Mouse (Mus musculus): ENCODE measurements around the gene Orc6. TPM values are rescaled to one million over a fixed set of nuclear protein-coding genes. Genes with fewer than 3 reads are reported as not detected.

Orc6 gene
- polyA plus RNA-seq, 1 experiment from 2014 or later = 83.4 TPM

GRCm38 (mm10) chr8:85353287-85353686, 53.9 kb downstream of the Orc6 start:
- H3K4me1 ChIP-seq (replicated peaks; ENCODE audit: control insufficient read depth, insufficient read depth, low read length) = no peaks in the 10 kb centered on the region
- H3K9me3 ChIP-seq (ENCODE audit: control insufficient read depth, low read length) = no peaks in the 10 kb centered on the region
- no peak overlapping the region for H3K27ac ChIP-seq (ENCODE audit: low read length)
- ATAC-seq = no peak
- no peak overlapping the region for H3K4me3 ChIP-seq (replicated peaks; ENCODE audit: low read length)
- WGBS = 82% methylated on average over 4 of the region's 4 CpGs
- H3K27me3 ChIP-seq (replicated peaks; ENCODE audit: control insufficient read depth, insufficient read depth, low read length) = no peaks in the 10 kb centered on the region
- H3K36me3 ChIP-seq (ENCODE audit: control insufficient read depth, insufficient read depth) = no peaks in the 10 kb centered on the region
- no peak overlapping the region for H3K4me2 ChIP-seq (ENCODE audit: low read length)
- H3K9ac ChIP-seq (replicated peaks; ENCODE audit: low read depth, low read length) = no peak overlapping the region

Other genes with a start within 250 kb of the Orc6 start
- gene Fbxw9, start 239.6 kb upstream of the Orc6 start, polyA plus RNA-seq (2015; fragmentation: Nextera tagmentation; extraction: Ambion mirVana) = 61.7 and 78.3 TPM in 2 replicates
- 0.84 TPM in 1 of 2 replicates, not detected in the other for gene Gm5741, start 231.7 kb upstream of the Orc6 start, polyA plus RNA-seq (2015; fragmentation: Nextera tagmentation; extraction: Ambion mirVana)
- gene Dhps, start 227.9 kb upstream of the Orc6 start, polyA plus RNA-seq (2015; fragmentation: Nextera tagmentation; extraction: Ambion mirVana) = 87.2 and 98.7 TPM in 2 replicates
- 129 and 133 TPM in 2 replicates for gene Wdr83os, start 218.9 kb upstream of the Orc6 start, polyA plus RNA-seq (2015; fragmentation: Nextera tagmentation; extraction: Ambion mirVana)
- 53.1 and 61.1 TPM in 2 replicates for gene Wdr83, start 218.3 kb upstream of the Orc6 start, polyA plus RNA-seq (2015; fragmentation: Nextera tagmentation; extraction: Ambion mirVana)
- gene Man2b1, start 216.4 kb upstream of the Orc6 start, polyA plus RNA-seq (2015; fragmentation: Nextera tagmentation; extraction: Ambion mirVana) = 15.6 and 17.7 TPM in 2 replicates
- gene Zfp791, start 176.5 kb upstream of the Orc6 start, polyA plus RNA-seq (2015; fragmentation: Nextera tagmentation; extraction: Ambion mirVana) = 3.4 and 3.8 TPM in 2 replicates
- gene Cks1brt, start 147.7 kb upstream of the Orc6 start, polyA plus RNA-seq (2015; fragmentation: Nextera tagmentation; extraction: Ambion mirVana) = not detected in 2 replicates
- gene Olfr371, start 73.6 kb upstream of the Orc6 start, polyA plus RNA-seq (2015; fragmentation: Nextera tagmentation; extraction: Ambion mirVana) = not detected in 2 replicates
- 202 and 223 TPM in 2 replicates for gene Vps35, start 170 bp downstream of the Orc6 start, polyA plus RNA-seq (2015; fragmentation: Nextera tagmentation; extraction: Ambion mirVana)
- 0.12 and 0.15 TPM in 2 replicates for gene Mylk3, start 86.7 kb downstream of the Orc6 start, polyA plus RNA-seq (2015; fragmentation: Nextera tagmentation; extraction: Ambion mirVana)
- 71.5 and 83.9 TPM in 2 replicates for gene 4921524J17Rik, start 133.2 kb downstream of the Orc6 start, polyA plus RNA-seq (2015; fragmentation: Nextera tagmentation; extraction: Ambion mirVana)
- 39.1 and 44.7 TPM in 2 replicates for gene Gpt2, start 192.9 kb downstream of the Orc6 start, polyA plus RNA-seq (2015; fragmentation: Nextera tagmentation; extraction: Ambion mirVana)